In the genomic region with DNA sequence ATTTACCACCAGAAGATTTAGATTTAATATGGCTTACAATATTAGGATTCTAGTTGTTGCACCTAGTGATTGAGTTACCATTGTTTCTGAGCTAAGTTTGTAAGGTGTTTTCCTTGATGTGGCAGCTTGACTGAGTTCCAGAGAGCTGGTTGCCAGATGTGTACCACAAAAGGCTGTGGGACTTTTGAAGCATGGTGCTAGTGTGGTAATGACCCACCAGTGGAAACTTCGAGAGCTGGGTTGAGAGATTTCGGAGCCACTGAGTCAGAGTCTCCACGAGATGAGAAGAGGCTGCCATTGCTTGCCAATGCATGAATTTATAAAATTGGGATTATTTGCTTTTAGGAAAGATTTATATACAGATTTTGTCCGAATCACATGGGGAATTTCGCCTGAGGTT, we compare ENCODE assay signal across 25 mouse cellular contexts. TPM values are rescaled to one million over a fixed set of nuclear protein-coding genes. Genes with fewer than 3 reads are reported as not detected.
"Had no signal": no experiment of that assay in that cellular context is flagged by ENCODE, and none has a peak within 500 bp of the region (broad histone marks: within the 10 kb centered on the region; RNA-seq: fewer than 3 reads in every experiment).

No protein-coding gene starts in this region.

- H3K4me3 ChIP-seq: embryonic facial prominence, embryonic 10.5 days; embryonic facial prominence, embryonic 12.5 days; embryonic facial prominence, embryonic 13.5 days; embryonic facial prominence, embryonic 15.5 days; erythroblast, embryonic 14.5 days; forebrain, embryonic 10.5 days; forebrain, embryonic 12.5 days; forebrain, embryonic 13.5 days; forebrain, embryonic 15.5 days; gastrocnemius, adult 2 months; heart, adult 2 months; heart, embryonic 10.5 days had no signal

- H3K4me1 ChIP-seq: embryonic facial prominence, embryonic 10.5 days; embryonic facial prominence, embryonic 12.5 days; embryonic facial prominence, embryonic 13.5 days; embryonic facial prominence, embryonic 15.5 days; forebrain, embryonic 10.5 days; forebrain, embryonic 12.5 days; forebrain, embryonic 13.5 days; forebrain, embryonic 15.5 days; heart, embryonic 10.5 days had no signal

- H3K36me3 ChIP-seq: embryonic facial prominence, embryonic 10.5 days; embryonic facial prominence, embryonic 12.5 days; embryonic facial prominence, embryonic 13.5 days; embryonic facial prominence, embryonic 15.5 days; forebrain, embryonic 10.5 days; forebrain, embryonic 12.5 days; forebrain, embryonic 15.5 days; heart, embryonic 10.5 days had no signal

- H3K27ac ChIP-seq: embryonic facial prominence, embryonic 10.5 days; embryonic facial prominence, embryonic 12.5 days; embryonic facial prominence, embryonic 13.5 days; embryonic facial prominence, embryonic 15.5 days; forebrain, embryonic 10.5 days; forebrain, embryonic 12.5 days; forebrain, embryonic 13.5 days; forebrain, embryonic 15.5 days; gastrocnemius, adult 2 months; heart, adult 2 months; heart, embryonic 10.5 days had no signal

- H3K4me2 ChIP-seq: embryonic facial prominence, embryonic 12.5 days; embryonic facial prominence, embryonic 13.5 days; embryonic facial prominence, embryonic 15.5 days; forebrain, embryonic 12.5 days; forebrain, embryonic 13.5 days; forebrain, embryonic 15.5 days had no signal

- DNase-seq: cerebellum, adult 9-11 months; cerebellum, postnatal 10 days; cerebellum, postnatal 14 days; cerebellum, postnatal 25 days; cerebellum, postnatal 36 days; embryo, embryonic 11 days; forebrain, postnatal 0 days; gastrocnemius, adult 2 months; gastrocnemius, postnatal 10 days; gastrocnemius, postnatal 14 days; gastrocnemius, postnatal 25 days; gastrocnemius, postnatal 36 days; heart, adult 11 months; heart, adult 18-20 months; heart, adult 2 months had no signal

- H3K27me3 ChIP-seq: embryonic facial prominence, embryonic 12.5 days; embryonic facial prominence, embryonic 13.5 days; embryonic facial prominence, embryonic 15.5 days; forebrain, embryonic 12.5 days; forebrain, embryonic 13.5 days; forebrain, embryonic 15.5 days had no signal

- H3K9me3 ChIP-seq: embryonic facial prominence, embryonic 10.5 days; embryonic facial prominence, embryonic 12.5 days; embryonic facial prominence, embryonic 13.5 days; embryonic facial prominence, embryonic 15.5 days; forebrain, embryonic 10.5 days; forebrain, embryonic 12.5 days; forebrain, embryonic 13.5 days; forebrain, embryonic 15.5 days; heart, embryonic 10.5 days had no signal

- H3K9ac ChIP-seq: embryonic facial prominence, embryonic 12.5 days; embryonic facial prominence, embryonic 13.5 days; embryonic facial prominence, embryonic 15.5 days; forebrain, embryonic 12.5 days; forebrain, embryonic 13.5 days; forebrain, embryonic 15.5 days; forebrain, postnatal 0 days had no signal

RNA-seq across cellular contexts. Expression of a gene that starts 34.2 kb away (rescaled TPM):
- polyA plus RNA-seq: erythroblast, embryonic 14.5 days had no signal
